Mouse (Mus musculus): ENCODE measurements around the gene Npr2. TPM values are rescaled to one million over a fixed set of nuclear protein-coding genes. Genes with fewer than 3 reads are reported as not detected.
A peak's percentile ranks its signal among the peaks of the same experiment; 100 is the strongest.

The Npr2 gene
- polyA plus RNA-seq, 1 experiment from 2014 or later, result 15.1 TPM

DNA sequence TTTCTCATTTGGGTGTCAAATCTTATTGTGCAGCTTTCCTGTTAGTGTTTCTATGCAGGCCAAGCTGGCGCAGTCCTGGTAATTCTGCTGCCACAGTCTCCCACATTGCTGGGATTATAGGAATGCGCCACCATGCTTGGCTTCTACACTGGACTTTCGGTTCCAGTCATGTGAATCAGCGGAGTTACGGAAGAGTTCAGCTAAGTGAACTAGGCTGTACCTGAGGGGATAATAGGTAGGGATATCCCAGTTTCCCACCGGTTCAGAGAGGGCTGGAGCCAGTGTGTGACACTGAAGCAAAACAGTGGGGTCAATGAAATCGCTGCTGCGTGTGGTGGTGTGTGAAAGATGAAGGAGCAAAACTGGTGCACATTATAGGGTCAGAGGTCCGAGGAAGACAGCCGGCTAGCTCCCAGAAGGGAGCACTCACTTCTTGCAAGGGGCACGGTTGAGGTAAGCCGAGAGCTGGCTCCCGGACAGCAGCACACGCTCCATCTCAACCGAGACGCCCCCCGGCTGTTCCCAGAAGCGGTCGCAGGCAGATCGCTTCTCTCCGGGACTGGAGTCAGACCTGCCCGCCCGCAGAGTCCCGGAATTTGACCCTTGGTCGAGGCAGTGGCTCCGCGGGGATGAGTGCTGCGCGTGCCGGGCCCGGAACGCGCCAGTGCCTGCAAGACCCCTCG lies 24.1 kb downstream of the Npr2 start:
- Histone ChIP-seq H3K36me3 (ENCODE audit: control insufficient read depth, insufficient read depth, low read length) (no peaks in the 10 kb centered on the region), H3K27ac (replicated peaks; ENCODE audit: low read depth, low read length) (peak overlapping the region; percentile 92), H3K4me2 (ENCODE audit: low read length) (peak overlapping the region; percentile 88), H3K9ac (replicated peaks; ENCODE audit: low read length) (peak overlapping the region; percentile 84), H3K9me3 (ENCODE audit: control insufficient read depth, low read length) (no peaks in the 10 kb centered on the region), H3K27me3 (ENCODE audit: control insufficient read depth, insufficient read depth, low read length) (no peaks in the 10 kb centered on the region), H3K4me3 (replicated peaks; ENCODE audit: low read depth, low read length) (peak overlapping the region; percentile 78), H3K4me1 (ENCODE audit: control insufficient read depth, insufficient read depth, low read length) (peaks cover 4% of the 10 kb centered on the region; the same call in 1 of the 2 replicates)
- DNase-seq (peak; percentile 18), ATAC-seq (ENCODE audit: low FRiP score, low TSS enrichment) (peak; percentile 49; the same call in 1 of the 2 replicates)
- 5% methylated on average over 34 of the region's 34 CpGs for WGBS

DNA sequence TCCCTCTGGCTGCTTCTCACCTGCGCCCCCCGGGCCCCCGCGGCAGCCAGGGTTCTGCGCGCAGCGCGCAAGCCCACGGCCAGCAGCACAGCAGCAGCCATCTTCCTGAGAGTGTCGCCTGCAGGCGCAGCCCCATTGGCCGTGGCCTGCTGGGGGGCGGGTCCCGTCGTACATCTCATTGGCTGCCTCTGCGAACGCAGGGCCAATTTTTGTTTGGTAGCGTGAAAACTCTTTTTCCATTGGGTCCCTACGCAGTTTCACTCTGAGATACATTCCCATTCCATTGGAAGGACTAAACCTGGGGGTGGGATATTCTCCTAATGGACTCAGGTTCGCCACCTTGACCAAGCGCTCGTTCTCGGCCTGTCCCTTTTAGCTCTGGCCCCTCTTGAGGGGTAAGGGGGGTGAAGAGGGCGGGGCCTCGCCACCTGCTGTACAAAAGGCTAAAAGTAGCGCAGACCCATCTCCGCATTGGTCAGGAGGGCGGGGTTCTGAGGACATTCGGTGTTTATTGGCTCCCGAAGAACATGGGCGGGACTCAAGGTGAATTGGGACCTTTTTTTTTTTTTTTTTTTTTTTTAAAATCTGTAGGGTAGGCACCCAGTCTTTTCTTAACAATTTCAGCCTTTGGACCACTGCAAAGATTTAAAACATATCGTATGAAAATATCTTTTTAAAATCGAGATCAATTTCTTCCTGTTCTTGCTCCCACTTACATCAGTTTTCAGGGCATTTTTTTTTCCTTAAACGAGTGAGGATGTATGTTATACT lies 24.8 kb downstream of the Npr2 start, which contains the start of gene Hint2:
Hint2 (minus strand) TSS at position 128 of the 771 bp plus-strand sequence.
- ATAC-seq (ENCODE audit: low FRiP score, low TSS enrichment), result peak; percentile 96
- peak; percentile 98 for DNase-seq
- no peaks in the 10 kb centered on the region for H3K36me3 ChIP-seq (ENCODE audit: control insufficient read depth, insufficient read depth, low read length)
- peak within 1 kb of the TSS; percentile 92 for H3K27ac ChIP-seq (replicated peaks; ENCODE audit: low read depth, low read length)
- H3K4me3 ChIP-seq (replicated peaks; ENCODE audit: low read depth, low read length), result peak within 1 kb of the TSS; percentile 78
- no peaks in the 10 kb centered on the region for H3K27me3 ChIP-seq (ENCODE audit: control insufficient read depth, insufficient read depth, low read length)
- H3K9me3 ChIP-seq (ENCODE audit: control insufficient read depth, low read length), result no peaks in the 10 kb centered on the region
- under 1% methylated on average over 34 of the region's 34 CpGs for WGBS
- H3K4me1 ChIP-seq (ENCODE audit: control insufficient read depth, insufficient read depth, low read length), result peaks cover 4% of the 10 kb centered on the region; the same call in 1 of the 2 replicates
- peak within 1 kb of the TSS; percentile 88 for H3K4me2 ChIP-seq (ENCODE audit: low read length)
- peak within 1 kb of the TSS; percentile 84 for H3K9ac ChIP-seq (replicated peaks; ENCODE audit: low read length)

DNA sequence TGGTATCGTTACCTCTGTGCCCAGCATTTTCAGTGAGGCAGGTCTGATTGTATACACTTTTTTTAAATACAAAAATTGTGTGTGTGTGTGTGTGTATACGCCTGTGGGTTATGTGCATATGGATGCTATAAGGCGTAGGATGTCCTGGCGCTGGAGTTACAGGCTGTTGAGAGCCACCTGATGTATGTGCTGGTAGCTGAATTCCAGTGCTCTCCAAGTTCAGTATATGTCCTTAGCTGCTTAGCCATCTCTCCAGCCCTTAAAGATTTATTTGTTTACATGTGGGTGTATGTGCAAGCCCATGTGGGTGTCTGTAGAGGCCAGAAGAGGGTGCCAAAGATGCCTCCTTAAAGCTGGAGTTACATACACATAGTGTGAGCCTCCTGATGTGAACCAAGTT lies 25.4 kb downstream of the Npr2 start:
- Histone ChIP-seq H3K9ac (replicated peaks; ENCODE audit: low read length) (no peak overlapping the region), H3K9me3 (ENCODE audit: control insufficient read depth, low read length) (no peaks in the 10 kb centered on the region), H3K36me3 (ENCODE audit: control insufficient read depth, insufficient read depth, low read length) (no peaks in the 10 kb centered on the region), H3K4me3 (replicated peaks; ENCODE audit: low read depth, low read length) (peak overlapping the region; percentile 78), H3K4me2 (ENCODE audit: low read length) (peak overlapping the region; percentile 88), H3K4me1 (ENCODE audit: control insufficient read depth, insufficient read depth, low read length) (peaks cover 4% of the 10 kb centered on the region; the same call in 1 of the 2 replicates), H3K27ac (replicated peaks; ENCODE audit: low read depth, low read length) (peak overlapping the region; percentile 49; the same call in 1 of the 2 replicates), H3K27me3 (ENCODE audit: control insufficient read depth, insufficient read depth, low read length) (no peaks in the 10 kb centered on the region; the same call in 1 of the 2 replicates)
- no peak for ATAC-seq (ENCODE audit: low FRiP score, low TSS enrichment)
- 65% methylated on average over 4 of the region's 4 CpGs for WGBS
- no peak for DNase-seq

- no peak for ATAC-seq (ENCODE audit: low FRiP score, low TSS enrichment)
- peak; percentile 53 for DNase-seq
- Histone ChIP-seq H3K9me3 (ENCODE audit: control insufficient read depth, low read length) (no peaks in the 10 kb centered on the region), H3K27ac (replicated peaks; ENCODE audit: low read depth, low read length) (no peak overlapping the region), H3K4me3 (replicated peaks; ENCODE audit: low read depth, low read length) (no peak overlapping the region), H3K4me1 (ENCODE audit: control insufficient read depth, insufficient read depth, low read length) (peaks cover 18% of the 10 kb centered on the region), H3K4me2 (ENCODE audit: low read length) (no peak overlapping the region), H3K9ac (replicated peaks; ENCODE audit: low read length) (no peak overlapping the region), H3K36me3 (ENCODE audit: control insufficient read depth, insufficient read depth, low read length) (no peaks in the 10 kb centered on the region), H3K27me3 (ENCODE audit: control insufficient read depth, insufficient read depth, low read length) (peaks cover 6% of the 10 kb centered on the region)
- WGBS, result 28% methylated on average over 4 of the region's 4 CpGs
These were observed 34.7 kb downstream of the Npr2 start for GRCm38 (mm10) chr4:43666412-43666811.

- H3K4me3 ChIP-seq (replicated peaks; ENCODE audit: low read depth, low read length), result peak within 1 kb of the TSS; percentile 93
- peaks cover 2% of the 10 kb centered on the region; the same call in 1 of the 2 replicates for H3K36me3 ChIP-seq (ENCODE audit: control insufficient read depth, insufficient read depth, low read length)
- peak; percentile 92 for ATAC-seq (ENCODE audit: low FRiP score, low TSS enrichment)
- DNase-seq, result peak; percentile 96
- peaks cover 28% of the 10 kb centered on the region for H3K4me1 ChIP-seq (ENCODE audit: control insufficient read depth, insufficient read depth, low read length)
- peak within 1 kb of the TSS; percentile 95 for H3K9ac ChIP-seq (replicated peaks; ENCODE audit: low read length)
- H3K27ac ChIP-seq (replicated peaks; ENCODE audit: low read depth, low read length), result peak within 1 kb of the TSS; percentile 73
- H3K9me3 ChIP-seq (ENCODE audit: control insufficient read depth, low read length), result no peaks in the 10 kb centered on the region
- peak within 1 kb of the TSS; percentile 83 for H3K4me2 ChIP-seq (ENCODE audit: low read length)
- no peaks in the 10 kb centered on the region for H3K27me3 ChIP-seq (ENCODE audit: control insufficient read depth, insufficient read depth, low read length)
- under 1% methylated on average over 27 of the region's 41 CpGs for whole genome bisulfite sequencing
These were observed 37.2 kb downstream of the Npr2 start, which contains the start of the genes Tmem8b and Fam221b for GRCm38 (mm10) chr4:43668782-43669427. Tmem8b (plus strand) TSS chr4:43668971. Fam221b (minus strand) TSS chr4:43669145.

DNA sequence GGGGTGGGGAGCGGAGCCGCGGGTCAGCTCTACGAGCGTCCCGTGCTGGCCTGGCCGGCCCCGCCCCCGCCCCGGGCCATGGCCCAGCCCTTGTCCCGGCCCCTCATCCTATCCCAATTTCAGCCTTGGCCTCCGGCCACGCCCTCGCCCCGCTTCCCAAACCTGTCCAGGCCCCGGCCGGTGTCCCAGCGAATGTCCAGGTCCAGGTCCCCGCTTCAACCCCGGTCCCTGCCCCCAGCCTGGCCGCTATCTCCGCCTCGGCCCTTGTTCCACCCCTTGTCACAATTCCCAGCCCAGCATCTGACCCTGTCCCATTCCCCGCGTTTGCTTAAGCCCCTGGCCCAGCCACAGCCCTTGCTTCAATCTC lies 37.7 kb downstream of the Npr2 start:
- DNase-seq (no peak), ATAC-seq (ENCODE audit: low FRiP score, low TSS enrichment) (peak; percentile 36)
- Histone ChIP-seq H3K9me3 (ENCODE audit: control insufficient read depth, low read length) (no peaks in the 10 kb centered on the region), H3K4me3 (replicated peaks; ENCODE audit: low read depth, low read length) (peak overlapping the region; percentile 93), H3K9ac (replicated peaks; ENCODE audit: low read length) (peak overlapping the region; percentile 95), H3K27ac (replicated peaks; ENCODE audit: low read depth, low read length) (peak overlapping the region; percentile 73), H3K4me1 (ENCODE audit: control insufficient read depth, insufficient read depth, low read length) (peaks cover 28% of the 10 kb centered on the region), H3K27me3 (ENCODE audit: control insufficient read depth, insufficient read depth, low read length) (no peaks in the 10 kb centered on the region), H3K36me3 (ENCODE audit: control insufficient read depth, insufficient read depth, low read length) (peaks cover 7% of the 10 kb centered on the region), H3K4me2 (ENCODE audit: low read length) (peak overlapping the region; percentile 83)
- WGBS, result 2% methylated on average over 24 of the region's 25 CpGs

- Histone ChIP-seq H3K4me3 (replicated peaks; ENCODE audit: low read depth, low read length) (peak overlapping the region; percentile 8; the same call in 1 of the 2 replicates), H3K9ac (replicated peaks; ENCODE audit: low read length) (no peak overlapping the region; the same call in 1 of the 2 replicates), H3K27ac (replicated peaks; ENCODE audit: low read depth, low read length) (no peak overlapping the region)
These were observed 40.3 kb downstream of the Npr2 start for GRCm38 (mm10) chr4:43672070-43672469.

GRCm38 (mm10) chr4:43673703-43674102 lies 42.0 kb downstream of the Npr2 start:
- Histone ChIP-seq H3K9ac (replicated peaks; ENCODE audit: low read length) (no peak overlapping the region), H3K36me3 (ENCODE audit: control insufficient read depth, insufficient read depth, low read length) (peaks cover 49% of the 10 kb centered on the region), H3K9me3 (ENCODE audit: control insufficient read depth, low read length) (no peaks in the 10 kb centered on the region), H3K27me3 (ENCODE audit: control insufficient read depth, insufficient read depth, low read length) (no peaks in the 10 kb centered on the region), H3K4me1 (ENCODE audit: control insufficient read depth, insufficient read depth, low read length) (peaks cover 25% of the 10 kb centered on the region), H3K27ac (replicated peaks; ENCODE audit: low read depth, low read length) (no peak overlapping the region), H3K4me3 (replicated peaks; ENCODE audit: low read depth, low read length) (no peak overlapping the region), H3K4me2 (ENCODE audit: low read length) (no peak overlapping the region)
- no peak for DNase-seq
- 76% methylated on average over 8 of the region's 8 CpGs for WGBS
- ATAC-seq (ENCODE audit: low FRiP score, low TSS enrichment), result no peak

More at GRCm38 (mm10) chr4:43672070-43672469, 40.3 kb downstream of the Npr2 start:
- ATAC-seq (ENCODE audit: low FRiP score, low TSS enrichment), result peak; percentile 25; the same call in 1 of the 2 replicates
- WGBS, result 4% methylated on average over 2 of the region's 2 CpGs
- H3K9me3 ChIP-seq (ENCODE audit: control insufficient read depth, low read length), result no peaks in the 10 kb centered on the region
- H3K4me1 ChIP-seq (ENCODE audit: control insufficient read depth, insufficient read depth, low read length), result peaks cover 28% of the 10 kb centered on the region
- H3K27me3 ChIP-seq (ENCODE audit: control insufficient read depth, insufficient read depth, low read length), result no peaks in the 10 kb centered on the region
- H3K4me2 ChIP-seq (ENCODE audit: low read length), result peak overlapping the region; percentile 83
- peak; percentile 97 for DNase-seq
- peaks cover 33% of the 10 kb centered on the region for H3K36me3 ChIP-seq (ENCODE audit: control insufficient read depth, insufficient read depth, low read length)

Data from midbrain, embryonic 14.5 days (tissue).